Mouse (Mus musculus): ENCODE measurements around the gene Gm13103. TPM values are rescaled to one million over a fixed set of nuclear protein-coding genes. Genes with fewer than 3 reads are reported as not detected.

The Gm13103 gene
- not detected for polyA plus RNA-seq (2014; fragmentation: Illumina TruSeq; extraction: RNeasy Lipid Tissue Mini Kit (QIAGEN cat#74804); ENCODE audit: low read depth, low replicate concordance)

DNA sequence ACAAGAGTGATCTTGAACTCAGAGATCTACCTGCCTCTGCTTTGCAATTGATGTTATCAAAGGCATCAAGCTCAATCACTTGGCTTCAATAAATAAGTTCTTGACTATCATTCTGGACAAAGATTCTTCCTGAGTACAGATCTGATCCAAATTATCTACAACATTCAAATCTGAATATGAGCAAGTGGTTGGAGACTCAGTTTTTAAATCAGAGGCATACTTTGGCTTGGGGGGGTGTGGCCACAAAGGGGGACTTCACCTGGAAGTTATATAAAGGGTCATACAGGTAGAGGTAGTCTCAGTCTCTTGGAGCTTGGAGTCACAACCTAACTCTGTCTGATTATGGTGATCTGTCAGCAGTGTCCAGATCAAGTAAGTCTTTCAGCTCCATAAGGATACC lies at the start of gene Gm13103:
TSS of gene Gm13103 (plus strand) at position 301 of the 400 bp plus-strand sequence.

DNA sequence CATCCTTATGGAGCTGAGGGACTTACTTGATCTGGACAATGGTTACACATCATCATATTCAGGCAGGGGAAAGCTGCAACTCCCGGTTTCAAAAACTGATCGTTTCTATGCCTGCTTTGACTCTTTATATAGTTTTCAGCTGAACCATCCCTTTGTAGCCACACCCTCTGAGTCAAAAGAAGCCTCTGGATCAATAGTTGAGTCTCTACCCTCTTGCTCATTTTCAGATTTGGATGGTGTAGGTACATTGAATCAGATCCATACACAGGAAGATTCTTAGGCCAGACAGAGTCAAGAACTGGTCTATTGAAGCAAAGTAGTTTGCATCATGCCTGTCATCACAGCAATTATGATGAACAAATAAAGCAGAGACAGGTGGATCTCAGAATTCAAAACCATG lies 30.3 kb upstream of the Gm13103 start, which contains the start of gene Gm13084:
TSS of gene Gm13084 (minus strand) at position 101 of the 400 bp plus-strand sequence.

GRCm38 (mm10) chr4:143900280-143900679 lies 54.0 kb downstream of the Gm13103 start, which contains the start of gene Pramef6:
Gene Pramef6, minus strand, starts transcription at chr4:143900380.

Other genes with a start within 250 kb of the Gm13103 start
- gene Gm13083, start 231.5 kb upstream of the Gm13103 start, polyA plus RNA-seq (2014; fragmentation: Illumina TruSeq; extraction: RNeasy Lipid Tissue Mini Kit (QIAGEN cat#74804); ENCODE audit: low read depth, low replicate concordance): not detected
- gene Gm13088, start 189.3 kb upstream of the Gm13103 start, polyA plus RNA-seq (2014; fragmentation: Illumina TruSeq; extraction: RNeasy Lipid Tissue Mini Kit (QIAGEN cat#74804); ENCODE audit: low read depth, low replicate concordance): not detected
- not detected for gene Gm13089, start 143.8 kb upstream of the Gm13103 start, polyA plus RNA-seq (2014; fragmentation: Illumina TruSeq; extraction: RNeasy Lipid Tissue Mini Kit (QIAGEN cat#74804); ENCODE audit: low read depth, low replicate concordance)
- not detected for gene Gm13078, start 127.0 kb upstream of the Gm13103 start, polyA plus RNA-seq (2014; fragmentation: Illumina TruSeq; extraction: RNeasy Lipid Tissue Mini Kit (QIAGEN cat#74804); ENCODE audit: low read depth, low replicate concordance)
- gene Gm13023, start 57.1 kb upstream of the Gm13103 start, polyA plus RNA-seq (2014; fragmentation: Illumina TruSeq; extraction: RNeasy Lipid Tissue Mini Kit (QIAGEN cat#74804); ENCODE audit: low read depth, low replicate concordance): not detected
- gene Gm13084, start 30.4 kb upstream of the Gm13103 start, polyA plus RNA-seq (2014; fragmentation: Illumina TruSeq; extraction: RNeasy Lipid Tissue Mini Kit (QIAGEN cat#74804); ENCODE audit: low read depth, low replicate concordance): not detected
- not detected for gene Pramef6, start 53.9 kb downstream of the Gm13103 start, polyA plus RNA-seq (2014; fragmentation: Illumina TruSeq; extraction: RNeasy Lipid Tissue Mini Kit (QIAGEN cat#74804); ENCODE audit: low read depth, low replicate concordance)
- not detected for gene Pramef25, start 104.5 kb downstream of the Gm13103 start, polyA plus RNA-seq (2014; fragmentation: Illumina TruSeq; extraction: RNeasy Lipid Tissue Mini Kit (QIAGEN cat#74804); ENCODE audit: low read depth, low replicate concordance)
- gene Gm13101, start 120.5 kb downstream of the Gm13103 start, polyA plus RNA-seq (2014; fragmentation: Illumina TruSeq; extraction: RNeasy Lipid Tissue Mini Kit (QIAGEN cat#74804); ENCODE audit: low read depth, low replicate concordance): 0.41 TPM
- gene Pramef17, start 147.9 kb downstream of the Gm13103 start, polyA plus RNA-seq (2014; fragmentation: Illumina TruSeq; extraction: RNeasy Lipid Tissue Mini Kit (QIAGEN cat#74804); ENCODE audit: low read depth, low replicate concordance): not detected
- gene Pramel4, start 212.6 kb downstream of the Gm13103 start, polyA plus RNA-seq (2014; fragmentation: Illumina TruSeq; extraction: RNeasy Lipid Tissue Mini Kit (QIAGEN cat#74804); ENCODE audit: low read depth, low replicate concordance): 0.08 TPM